Mouse (Mus musculus) G1E (cell line): ENCODE measurements around the gene Pkib.

Experiments used
- CTCF ChIP-seq: IDR thresholded peaks from 2 replicates; pipeline ENCODE4 v1.5.1; 2012; ENCODE audit warnings: low read depth, low read length, inconsistent platforms, mixed read lengths
- GATA1 ChIP-seq: IDR thresholded peaks from 2 replicates; pipeline ENCODE4 v1.6.1; 2012; ENCODE audit warnings: borderline replicate concordance, low read length, inconsistent platforms, mixed read lengths
- GATA2 ChIP-seq: IDR thresholded peaks from 2 replicates; pipeline ENCODE4 v1.6.1; 2012; ENCODE audit warnings: low read depth, low read length, inconsistent platforms, borderline replicate concordance
- POLR2AphosphoS5 ChIP-seq: IDR thresholded peaks from 2 replicates; pipeline ENCODE4 v1.6.1; 2012; ENCODE audit warnings: low read depth, low read length, inconsistent platforms; ENCODE audit not compliant: insufficient replicate concordance
- TAL1 ChIP-seq: conservative IDR thresholded peaks from 2 replicates; pipeline ENCODE4 v1.6.1; 2012; ENCODE audit warnings: low read depth, low read length, inconsistent platforms, mixed read lengths

DNA sequence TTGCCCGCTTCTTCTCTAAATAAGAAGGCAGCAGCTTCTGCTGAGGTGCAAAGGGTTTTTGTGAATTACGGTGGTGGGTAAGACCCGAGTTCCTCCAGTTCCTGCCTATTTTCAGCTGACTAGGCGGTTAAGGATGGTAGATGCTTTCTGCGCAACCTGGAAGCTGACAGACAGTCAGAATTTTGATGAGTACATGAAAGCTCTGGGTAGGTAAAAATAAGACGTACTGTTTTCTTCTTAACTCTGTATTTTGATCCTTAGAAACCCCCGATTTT is 153.0 kb downstream of the Pkib start, which contains the start of gene Fabp7:
- TF ChIP-seq CTCF (no peak), TAL1 (no peak), POLR2AphosphoS5 (no peak), GATA1 (no peak), GATA2 (no peak)
